Mouse (Mus musculus) G1E (cell line): ENCODE data around the gene Msln. TPM values are rescaled to one million over a fixed set of nuclear protein-coding genes. Genes with fewer than 3 reads are reported as not detected.
A peak's percentile ranks its signal among the peaks of the same experiment; 100 is the strongest.

Source experiments
- ATAC-seq: 2 replicates; pipeline ENCODE4 v1.8.0; 2016; ENCODE audit warnings: mild to moderate bottlenecking; ENCODE audit not compliant: insufficient number of reproducible peaks, poor library complexity, low FRiP score, severe bottlenecking; ENCODE audit errors: extremely low read depth
- DNase-seq: peaks from one replicate; pipeline ENCODE4 v3.0.0; 2012; ENCODE audit warnings: low spot score
- H3K27me3 ChIP-seq: 2 replicates; pipeline ENCODE4 v1.6.1; 2012; ENCODE audit warnings: mild to moderate bottlenecking, low read length, inconsistent platforms; ENCODE audit not compliant: insufficient read depth
- H3K36me3 ChIP-seq: replicated peaks from 2 replicates; pipeline ENCODE3; 2012; ENCODE audit warnings: mild to moderate bottlenecking, inconsistent platforms
- H3K4me1 ChIP-seq: 2 replicates; pipeline ENCODE4 v1.6.1; 2012; ENCODE audit warnings: low read depth, low read length, inconsistent platforms, mixed read lengths; ENCODE audit not compliant: insufficient read depth
- H3K4me3 ChIP-seq: 2 replicates; pipeline ENCODE4 v1.5.1; 2012; ENCODE audit warnings: low read depth, mild to moderate bottlenecking, inconsistent platforms, low read length, moderate library complexity, mixed read lengths
- H3K9me3 ChIP-seq: replicated peaks from 2 replicates; pipeline ENCODE4 v1.6.1; 2012; ENCODE audit warnings: inconsistent platforms
- CTCF ChIP-seq: IDR thresholded peaks from 2 replicates; pipeline ENCODE4 v1.5.1; 2012; ENCODE audit warnings: low read depth, low read length, inconsistent platforms, mixed read lengths
- GATA1 ChIP-seq: IDR thresholded peaks from 2 replicates; pipeline ENCODE4 v1.6.1; 2012; ENCODE audit warnings: borderline replicate concordance, low read length, inconsistent platforms, mixed read lengths
- GATA2 ChIP-seq: IDR thresholded peaks from 2 replicates; pipeline ENCODE4 v1.6.1; 2012; ENCODE audit warnings: low read depth, low read length, inconsistent platforms, borderline replicate concordance
- POLR2AphosphoS5 ChIP-seq: IDR thresholded peaks from 2 replicates; pipeline ENCODE4 v1.6.1; 2012; ENCODE audit warnings: low read depth, low read length, inconsistent platforms; ENCODE audit not compliant: insufficient replicate concordance
- TAL1 ChIP-seq: conservative IDR thresholded peaks from 2 replicates; pipeline ENCODE4 v1.6.1; 2012; ENCODE audit warnings: low read depth, low read length, inconsistent platforms, mixed read lengths
- polyA plus RNA-seq: library from polyadenylated mRNA; stranded (reverse); fragments of >175 nt; gene quantifications from 2 replicates; pipeline ENCODE4 v1.2.3, GENCODE M21; 2012
- total RNA-seq, 2 experiments: library from RNA; stranded (forward) in 1 of 2; stranded (reverse) in 1 of 2; fragments of 200-1000 nt in 1 of 2; fragments of >200 nt in 1 of 2; fragmentation: Nextera tagmentation in 1 of 2; gene quantifications; 2 replicates each; pipeline ENCODE4 v1.2.3; 2014 to 2017

Gene Msln
- total and polyA plus RNA-seq, 3 experiments = 0.55 TPM; not detected in 2

GRCm38 (mm10) chr17:25786280-25786679 lies 32.1 kb upstream of the Msln start, which contains the start of gene Ccdc78:
Ccdc78 (plus strand) TSS chr17:25786580.
- ATAC-seq = no peak
- DNase-seq = no peak
- TF ChIP-seq TAL1 (no peak), GATA1 (no peak), POLR2AphosphoS5 (no peak), GATA2 (no peak), CTCF (no peak)
- Histone ChIP-seq H3K4me1 (peaks cover 46% of the 10 kb centered on the region), H3K36me3 (peaks cover 83% of the 10 kb centered on the region), H3K27me3 (no peaks in the 10 kb centered on the region), H3K9me3 (no peaks in the 10 kb centered on the region), H3K4me3 (peak within 1 kb of the TSS; percentile 79)

GRCm38 (mm10) chr17:25785281-25785745 lies 31.1 kb upstream of the Msln start, which contains the start of gene Haghl:
Haghl (minus strand) TSS chr17:25785673.
- no peaks in the 10 kb centered on the region for H3K27me3 ChIP-seq
- H3K9me3 ChIP-seq = no peaks in the 10 kb centered on the region
- H3K4me3 ChIP-seq = peak within 1 kb of the TSS; percentile 79
- no peak for TF ChIP-seq POLR2AphosphoS5
- no peak for TF ChIP-seq GATA1
- TF ChIP-seq TAL1 = no peak
- TF ChIP-seq CTCF = no peak
- no peak for TF ChIP-seq GATA2
- peaks cover 37% of the 10 kb centered on the region for H3K4me1 ChIP-seq
- ATAC-seq (peak; percentile 72), DNase-seq (peak; percentile 92)
- H3K36me3 ChIP-seq = peaks cover 84% of the 10 kb centered on the region

GRCm38 (mm10) chr17:25783861-25784574 lies 29.8 kb upstream of the Msln start:
- no peaks in the 10 kb centered on the region for H3K9me3 ChIP-seq
- DNase-seq (no peak), ATAC-seq (no peak)
- peaks cover 37% of the 10 kb centered on the region for H3K4me1 ChIP-seq
- no peaks in the 10 kb centered on the region for H3K27me3 ChIP-seq
- no peak for TF ChIP-seq GATA1
- TF ChIP-seq POLR2AphosphoS5 = no peak; the same call in 1 of the 2 replicates
- TF ChIP-seq TAL1 = no peak
- no peak for TF ChIP-seq GATA2
- no peak for TF ChIP-seq CTCF
- H3K36me3 ChIP-seq = peaks cover 85% of the 10 kb centered on the region
- peak overlapping the region; percentile 79; the same call in 1 of the 2 replicates for H3K4me3 ChIP-seq

- ATAC-seq (no peak), DNase-seq (no peak)
- no peaks in the 10 kb centered on the region for H3K27me3 ChIP-seq
- no peak overlapping the region for H3K4me3 ChIP-seq
- H3K4me1 ChIP-seq = peaks cover 33% of the 10 kb centered on the region
- no peaks in the 10 kb centered on the region for H3K9me3 ChIP-seq
- peaks cover 85% of the 10 kb centered on the region for H3K36me3 ChIP-seq
- TF ChIP-seq TAL1 (no peak), GATA1 (no peak), GATA2 (no peak), POLR2AphosphoS5 (no peak), CTCF (no peak)
Measured at GRCm38 (mm10) chr17:25783086-25783485, 28.9 kb upstream of the Msln start.

- Histone ChIP-seq H3K9me3 (no peaks in the 10 kb centered on the region), H3K4me1 (peaks cover 29% of the 10 kb centered on the region), H3K36me3 (peaks cover 85% of the 10 kb centered on the region), H3K27me3 (no peaks in the 10 kb centered on the region), H3K4me3 (no peak overlapping the region)
- no peak for TF ChIP-seq GATA2
- no peak for TF ChIP-seq TAL1
- TF ChIP-seq POLR2AphosphoS5 = no peak
- TF ChIP-seq GATA1 = no peak
- TF ChIP-seq CTCF = no peak
- ATAC-seq (no peak), DNase-seq (no peak)
Measured at GRCm38 (mm10) chr17:25781339-25781738, 27.2 kb upstream of the Msln start.

- no peak overlapping the region for H3K4me3 ChIP-seq
Measured at GRCm38 (mm10) chr17:25777948-25778347, 23.8 kb upstream of the Msln start.

More at GRCm38 (mm10) chr17:25777948-25778347, 23.8 kb upstream of the Msln start:
- Histone ChIP-seq H3K27me3 (no peaks in the 10 kb centered on the region), H3K4me1 (peaks cover 25% of the 10 kb centered on the region), H3K36me3 (peaks cover 83% of the 10 kb centered on the region), H3K9me3 (no peaks in the 10 kb centered on the region)
- ATAC-seq (no peak), DNase-seq (no peak)
- TF ChIP-seq GATA2 (no peak), POLR2AphosphoS5 (no peak), CTCF (no peak), TAL1 (no peak), GATA1 (no peak)
